Mouse (Mus musculus): ENCODE data around the gene P3h1. TPM values are rescaled to one million over a fixed set of nuclear protein-coding genes. Genes with fewer than 3 reads are reported as not detected.
A peak's percentile ranks its signal among the peaks of the same experiment; 100 is the strongest.

Gene P3h1
- polyA plus RNA-seq, 1 experiment from 2014 or later: 32.8 TPM

GRCm38 (mm10) chr4:119252025-119252808, 19.5 kb downstream of the P3h1 start:
- peaks cover 10% of the 10 kb centered on the region for H3K36me3 ChIP-seq
- H3K27ac ChIP-seq (ENCODE audit: poor library complexity, severe bottlenecking): no peak overlapping the region
- no peak overlapping the region for H3K4me3 ChIP-seq
- 54% methylated on average over 7 of the region's 7 CpGs for WGBS
- ATAC-seq (ENCODE audit: insufficient number of reproducible peaks, low FRiP score): no peak
- H3K9me3 ChIP-seq (replicated peaks): no peaks in the 10 kb centered on the region
- 0 out of 2 replicates have a peak, but pooled peaks cover 17% of the 10 kb centered on the region for H3K27me3 ChIP-seq (replicated peaks)
- H3K9ac ChIP-seq: no peak overlapping the region
- peaks cover 17% of the 10 kb centered on the region for H3K4me1 ChIP-seq (replicated peaks)
- no peak overlapping the region for H3K4me2 ChIP-seq

GRCm38 (mm10) chr4:119254012-119254618, 21.4 kb downstream of the P3h1 start:
- H3K9ac ChIP-seq: no peak overlapping the region; the same call in 1 of the 2 replicates
- no peak for ATAC-seq (ENCODE audit: insufficient number of reproducible peaks, low FRiP score)
- 45% methylated on average over 9 of the region's 9 CpGs for WGBS
- peaks cover 13% of the 10 kb centered on the region for H3K4me1 ChIP-seq (replicated peaks)
- H3K27me3 ChIP-seq (replicated peaks): 0 out of 2 replicates have a peak, but pooled peaks cover 17% of the 10 kb centered on the region
- H3K9me3 ChIP-seq (replicated peaks): no peaks in the 10 kb centered on the region
- H3K36me3 ChIP-seq: no peaks in the 10 kb centered on the region
- no peak overlapping the region for H3K4me3 ChIP-seq
- H3K4me2 ChIP-seq: no peak overlapping the region
- H3K27ac ChIP-seq (ENCODE audit: poor library complexity, severe bottlenecking): no peak overlapping the region

GRCm38 (mm10) chr4:119255351-119255750, 22.6 kb downstream of the P3h1 start, which contains the start of gene Cldn19:
TSS of gene Cldn19 (plus strand) at chr4:119255414.
- Histone ChIP-seq H3K36me3 (no peaks in the 10 kb centered on the region), H3K27me3 (replicated peaks) (0 out of 2 replicates have a peak, but pooled peaks cover 17% of the 10 kb centered on the region), H3K9me3 (replicated peaks) (no peaks in the 10 kb centered on the region), H3K4me1 (replicated peaks) (peaks cover 19% of the 10 kb centered on the region), H3K4me2 (no peak within 1 kb of the TSS), H3K9ac (no peak within 1 kb of the TSS), H3K27ac (ENCODE audit: poor library complexity, severe bottlenecking) (no peak within 1 kb of the TSS), H3K4me3 (no peak within 1 kb of the TSS)
- WGBS: 81% methylated on average over 12 of the region's 12 CpGs
- no peak for ATAC-seq (ENCODE audit: insufficient number of reproducible peaks, low FRiP score)

GRCm38 (mm10) chr4:119257083-119257482, 24.4 kb downstream of the P3h1 start:
- H3K9me3 ChIP-seq (replicated peaks): no peaks in the 10 kb centered on the region
- no peaks in the 10 kb centered on the region for H3K36me3 ChIP-seq
- ATAC-seq (ENCODE audit: insufficient number of reproducible peaks, low FRiP score): no peak
- H3K4me2 ChIP-seq: no peak overlapping the region
- H3K27me3 ChIP-seq (replicated peaks): 0 out of 2 replicates have a peak, but pooled peaks cover 17% of the 10 kb centered on the region
- no peak overlapping the region for H3K9ac ChIP-seq
- H3K4me1 ChIP-seq (replicated peaks): peaks cover 25% of the 10 kb centered on the region
- 73% methylated on average over 6 of the region's 6 CpGs for WGBS
- H3K27ac ChIP-seq (ENCODE audit: poor library complexity, severe bottlenecking): no peak overlapping the region
- no peak overlapping the region for H3K4me3 ChIP-seq

- ATAC-seq (ENCODE audit: insufficient number of reproducible peaks, low FRiP score): peak; percentile 46; the same call in 1 of the 2 replicates
- H3K27me3 ChIP-seq (replicated peaks): 0 out of 2 replicates have a peak, but pooled peaks cover 9% of the 10 kb centered on the region
- no peak overlapping the region for H3K9ac ChIP-seq
- H3K27ac ChIP-seq (ENCODE audit: poor library complexity, severe bottlenecking): no peak overlapping the region
- H3K36me3 ChIP-seq: no peaks in the 10 kb centered on the region
- no peak overlapping the region for H3K4me3 ChIP-seq
- no peaks in the 10 kb centered on the region for H3K9me3 ChIP-seq (replicated peaks)
- 72% methylated on average over 15 of the region's 15 CpGs for WGBS
- H3K4me1 ChIP-seq (replicated peaks): peaks cover 13% of the 10 kb centered on the region
- H3K4me2 ChIP-seq: no peak overlapping the region
Observed at GRCm38 (mm10) chr4:119259344-119260254, 26.9 kb downstream of the P3h1 start.

- Histone ChIP-seq H3K27ac (ENCODE audit: poor library complexity, severe bottlenecking) (no peak overlapping the region), H3K9ac (no peak overlapping the region)
- WGBS: 38% methylated on average over 7 of the region's 7 CpGs
Observed at GRCm38 (mm10) chr4:119261087-119261713, 28.5 kb downstream of the P3h1 start.

GRCm38 (mm10) chr4:119262483-119262882, 29.8 kb downstream of the P3h1 start:
- no peak for ATAC-seq (ENCODE audit: insufficient number of reproducible peaks, low FRiP score)
- Histone ChIP-seq H3K9me3 (replicated peaks) (no peaks in the 10 kb centered on the region), H3K27ac (ENCODE audit: poor library complexity, severe bottlenecking) (no peak overlapping the region), H3K36me3 (no peaks in the 10 kb centered on the region), H3K9ac (no peak overlapping the region), H3K4me1 (replicated peaks) (peaks cover 12% of the 10 kb centered on the region), H3K4me3 (no peak overlapping the region), H3K27me3 (replicated peaks) (no peaks in the 10 kb centered on the region), H3K4me2 (no peak overlapping the region)
- WGBS: 84% methylated on average over 5 of the region's 5 CpGs

More at GRCm38 (mm10) chr4:119261087-119261713, 28.5 kb downstream of the P3h1 start:
- Histone ChIP-seq H3K4me2 (no peak overlapping the region), H3K4me3 (no peak overlapping the region), H3K9me3 (replicated peaks) (no peaks in the 10 kb centered on the region), H3K27me3 (replicated peaks) (no peaks in the 10 kb centered on the region), H3K4me1 (replicated peaks) (peaks cover 12% of the 10 kb centered on the region), H3K36me3 (no peaks in the 10 kb centered on the region)
- no peak for ATAC-seq (ENCODE audit: insufficient number of reproducible peaks, low FRiP score)

- 63% methylated on average over 3 of the region's 3 CpGs for WGBS
- no peak for ATAC-seq (ENCODE audit: insufficient number of reproducible peaks, low FRiP score)
- Histone ChIP-seq H3K27me3 (replicated peaks) (no peaks in the 10 kb centered on the region), H3K4me3 (no peak overlapping the region), H3K4me1 (replicated peaks) (peaks cover 12% of the 10 kb centered on the region), H3K4me2 (no peak overlapping the region), H3K27ac (ENCODE audit: poor library complexity, severe bottlenecking) (no peak overlapping the region), H3K36me3 (no peaks in the 10 kb centered on the region), H3K9ac (no peak overlapping the region), H3K9me3 (replicated peaks) (no peaks in the 10 kb centered on the region)
Observed at GRCm38 (mm10) chr4:119263459-119263858, 30.7 kb downstream of the P3h1 start.

GRCm38 (mm10) chr4:119266606-119267005, 33.9 kb downstream of the P3h1 start:
- no peaks in the 10 kb centered on the region for H3K9me3 ChIP-seq (replicated peaks)
- 65% methylated on average over 13 of the region's 13 CpGs for WGBS
- ATAC-seq (ENCODE audit: insufficient number of reproducible peaks, low FRiP score): no peak
- no peaks in the 10 kb centered on the region for H3K27me3 ChIP-seq (replicated peaks)
- no peak overlapping the region for H3K4me3 ChIP-seq
- no peaks in the 10 kb centered on the region for H3K4me1 ChIP-seq (replicated peaks)
- no peak overlapping the region for H3K9ac ChIP-seq
- no peak overlapping the region for H3K4me2 ChIP-seq
- peaks cover 27% of the 10 kb centered on the region for H3K36me3 ChIP-seq
- no peak overlapping the region for H3K27ac ChIP-seq (ENCODE audit: poor library complexity, severe bottlenecking)

- WGBS: 85% methylated on average over 1 of the region's 1 CpGs
- Histone ChIP-seq H3K9ac (no peak overlapping the region), H3K4me2 (no peak overlapping the region), H3K27ac (ENCODE audit: poor library complexity, severe bottlenecking) (peak overlapping the region; percentile 51), H3K4me1 (replicated peaks) (peaks cover 8% of the 10 kb centered on the region; the same call in 1 of the 2 replicates), H3K4me3 (no peak overlapping the region), H3K9me3 (replicated peaks) (no peaks in the 10 kb centered on the region), H3K36me3 (peaks cover 94% of the 10 kb centered on the region), H3K27me3 (replicated peaks) (no peaks in the 10 kb centered on the region)
- ATAC-seq (ENCODE audit: insufficient number of reproducible peaks, low FRiP score): no peak
Observed at GRCm38 (mm10) chr4:119274627-119275026, 41.9 kb downstream of the P3h1 start.
